Mouse (Mus musculus) neural tube, embryonic 12.5 days (tissue): ENCODE results near the gene Fam208b. TPM values are rescaled to one million over a fixed set of nuclear protein-coding genes. Genes with fewer than 3 reads are reported as not detected.
A peak's percentile ranks its signal among the peaks of the same experiment; 100 is the strongest.

Experiments used
- ATAC-seq: fragments of 200-750 bp; cut with Nextera tagmentation; 2 replicates; pipeline ENCODE4 v1.8.0; 2017; ENCODE audit warnings: low read depth, mild to moderate bottlenecking, moderate TSS enrichment, moderate library complexity; ENCODE audit not compliant: low FRiP score
- H3K27ac ChIP-seq: fragments of 300-500 bp; sonication (generic); 2 replicates; pipeline ENCODE4 v1.5.1; 2016
- H3K27me3 ChIP-seq: fragments of 300-500 bp; sonication (generic); replicated peaks from 2 replicates; pipeline ENCODE4 v1.6.1; 2016; ENCODE audit warnings: mild to moderate bottlenecking
- H3K36me3 ChIP-seq: fragments of 300-500 bp; sonication (generic); 2 replicates; pipeline ENCODE4 v1.6.1; 2016; ENCODE audit warnings: mild to moderate bottlenecking
- H3K4me1 ChIP-seq: fragments of 300-500 bp; sonication (generic); 2 replicates; pipeline ENCODE4 v1.6.1; 2016
- H3K4me2 ChIP-seq: fragments of 300-500 bp; sonication (generic); replicated peaks from 2 replicates; pipeline ENCODE4 v1.6.1; 2016; ENCODE audit warnings: mild to moderate bottlenecking
- H3K4me3 ChIP-seq: fragments of 300-500 bp; sonication (generic); 2 replicates; pipeline ENCODE4 v1.5.1; 2016
- H3K9ac ChIP-seq: fragments of 300-500 bp; sonication (generic); 2 replicates; pipeline ENCODE4 v1.6.1; 2016; ENCODE audit warnings: mild to moderate bottlenecking
- H3K9me3 ChIP-seq: fragments of 300-500 bp; sonication (generic); 2 replicates; pipeline ENCODE4 v1.6.1; 2016; ENCODE audit warnings: mild to moderate bottlenecking
- WGBS: fragments of 180-500 bp; shearing (Covaris S2); methylation state at CpG from one replicate; pipeline ENCODE4 v1.1.7; 2016; 5-methylcytosine and 5-hydroxymethylcytosine counted together
- polyA plus RNA-seq: library from polyadenylated mRNA; unstranded; fragments of >200 nt; fragmentation: Nextera tagmentation; extraction: Ambion mirVana; gene quantifications from 2 replicates; pipeline ENCODE4 v1.2.1, GENCODE M21; 2016

Gene Fam208b
- polyA plus RNA-seq: 19.5 and 19.8 TPM in 2 replicates

GRCm38 (mm10) chr13:3610795-3611438 is at the start of gene Fam208b:
Gene Fam208b (minus strand): TSS chr13:3611108.
- no peaks in the 10 kb centered on the region for H3K36me3 ChIP-seq
- WGBS: under 1% methylated on average over 58 of the region's 58 CpGs
- H3K9ac ChIP-seq: peak within 1 kb of the TSS; percentile 81
- no peaks in the 10 kb centered on the region for H3K4me1 ChIP-seq
- peak within 1 kb of the TSS; percentile 95 for H3K4me3 ChIP-seq
- H3K9me3 ChIP-seq: no peaks in the 10 kb centered on the region
- peak within 1 kb of the TSS; percentile 79 for H3K4me2 ChIP-seq
- no peaks in the 10 kb centered on the region for H3K27me3 ChIP-seq
- peak; percentile 99 for ATAC-seq
- peak within 1 kb of the TSS; percentile 80 for H3K27ac ChIP-seq

GRCm38 (mm10) chr13:3659163-3660160 is 48.6 kb upstream of the Fam208b start:
- H3K27ac ChIP-seq: no peak overlapping the region
- no peak for ATAC-seq
- no peak overlapping the region for H3K9ac ChIP-seq
- 78% methylated on average over 16 of the region's 16 CpGs for WGBS
- no peaks in the 10 kb centered on the region for H3K36me3 ChIP-seq
- H3K4me3 ChIP-seq: no peak overlapping the region
- no peaks in the 10 kb centered on the region for H3K4me1 ChIP-seq
- no peaks in the 10 kb centered on the region for H3K27me3 ChIP-seq
- H3K9me3 ChIP-seq: no peaks in the 10 kb centered on the region
- H3K4me2 ChIP-seq: no peak overlapping the region

GRCm38 (mm10) chr13:3654432-3654831 is 43.5 kb upstream of the Fam208b start:
- WGBS: 90% methylated on average over 2 of the region's 2 CpGs
- Histone ChIP-seq H3K9me3 (no peaks in the 10 kb centered on the region), H3K27me3 (no peaks in the 10 kb centered on the region), H3K27ac (no peak overlapping the region), H3K9ac (no peak overlapping the region), H3K4me2 (no peak overlapping the region), H3K36me3 (peaks cover 16% of the 10 kb centered on the region), H3K4me3 (no peak overlapping the region), H3K4me1 (no peaks in the 10 kb centered on the region)
- ATAC-seq: no peak

- Histone ChIP-seq H3K36me3 (peaks cover 30% of the 10 kb centered on the region), H3K4me1 (no peaks in the 10 kb centered on the region), H3K9ac (no peak overlapping the region), H3K4me2 (no peak overlapping the region), H3K4me3 (no peak overlapping the region), H3K27ac (no peak overlapping the region), H3K9me3 (no peaks in the 10 kb centered on the region), H3K27me3 (no peaks in the 10 kb centered on the region)
- WGBS: 91% methylated on average over 4 of the region's 4 CpGs
- ATAC-seq: no peak
These were observed 39.7 kb upstream of the Fam208b start for GRCm38 (mm10) chr13:3650569-3650968.

GRCm38 (mm10) chr13:3646566-3646965 is 35.7 kb upstream of the Fam208b start:
- no peak overlapping the region for H3K9ac ChIP-seq
- peaks cover 33% of the 10 kb centered on the region for H3K36me3 ChIP-seq
- H3K4me2 ChIP-seq: no peak overlapping the region
- H3K27ac ChIP-seq: no peak overlapping the region
- 91% methylated on average over 7 of the region's 7 CpGs for WGBS
- no peak overlapping the region for H3K4me3 ChIP-seq
- H3K27me3 ChIP-seq: no peaks in the 10 kb centered on the region
- ATAC-seq: no peak
- H3K9me3 ChIP-seq: no peaks in the 10 kb centered on the region
- no peaks in the 10 kb centered on the region for H3K4me1 ChIP-seq

- Histone ChIP-seq H3K9ac (no peak overlapping the region), H3K9me3 (no peaks in the 10 kb centered on the region), H3K36me3 (peaks cover 33% of the 10 kb centered on the region), H3K27ac (no peak overlapping the region), H3K4me3 (no peak overlapping the region), H3K27me3 (no peaks in the 10 kb centered on the region), H3K4me1 (no peaks in the 10 kb centered on the region), H3K4me2 (no peak overlapping the region)
- no peak for ATAC-seq
- 86% methylated on average over 3 of the region's 3 CpGs for WGBS
These were observed 35.0 kb upstream of the Fam208b start for GRCm38 (mm10) chr13:3645919-3646318.

GRCm38 (mm10) chr13:3644871-3645270 is 34.0 kb upstream of the Fam208b start:
- Histone ChIP-seq H3K27ac (no peak overlapping the region), H3K9ac (no peak overlapping the region), H3K4me3 (no peak overlapping the region), H3K36me3 (peaks cover 23% of the 10 kb centered on the region), H3K9me3 (no peaks in the 10 kb centered on the region), H3K27me3 (no peaks in the 10 kb centered on the region), H3K4me2 (no peak overlapping the region), H3K4me1 (no peaks in the 10 kb centered on the region)
- 92% methylated on average over 5 of the region's 5 CpGs for WGBS
- no peak for ATAC-seq

- Histone ChIP-seq H3K4me2 (no peak overlapping the region), H3K4me1 (no peaks in the 10 kb centered on the region), H3K4me3 (no peak overlapping the region), H3K9ac (no peak overlapping the region), H3K36me3 (peaks cover 22% of the 10 kb centered on the region), H3K27ac (no peak overlapping the region), H3K27me3 (no peaks in the 10 kb centered on the region), H3K9me3 (no peaks in the 10 kb centered on the region)
- no peak for ATAC-seq
- 79% methylated on average over 5 of the region's 5 CpGs for WGBS
These were observed 31.6 kb upstream of the Fam208b start for GRCm38 (mm10) chr13:3642538-3642937.

- no peaks in the 10 kb centered on the region for H3K27me3 ChIP-seq
- H3K36me3 ChIP-seq: peaks cover 22% of the 10 kb centered on the region
- H3K4me2 ChIP-seq: no peak overlapping the region
- no peak overlapping the region for H3K4me3 ChIP-seq
- no peaks in the 10 kb centered on the region for H3K9me3 ChIP-seq
- H3K4me1 ChIP-seq: no peaks in the 10 kb centered on the region
- H3K9ac ChIP-seq: no peak overlapping the region
- H3K27ac ChIP-seq: no peak overlapping the region
- whole genome bisulfite sequencing: 74% methylated on average over 9 of the region's 9 CpGs
- no peak for ATAC-seq
These were observed 31.1 kb upstream of the Fam208b start for GRCm38 (mm10) chr13:3642049-3642448.

- ATAC-seq: no peak
- Histone ChIP-seq H3K27me3 (no peaks in the 10 kb centered on the region), H3K27ac (no peak overlapping the region), H3K9ac (no peak overlapping the region), H3K4me1 (no peaks in the 10 kb centered on the region), H3K4me3 (no peak overlapping the region), H3K36me3 (no peaks in the 10 kb centered on the region), H3K9me3 (no peaks in the 10 kb centered on the region), H3K4me2 (no peak overlapping the region)
- 76% methylated on average over 11 of the region's 11 CpGs for WGBS
These were observed 25.9 kb upstream of the Fam208b start for GRCm38 (mm10) chr13:3636797-3637196.

GRCm38 (mm10) chr13:3635076-3635475 is 24.2 kb upstream of the Fam208b start:
- Histone ChIP-seq H3K4me2 (no peak overlapping the region), H3K36me3 (no peaks in the 10 kb centered on the region), H3K27me3 (no peaks in the 10 kb centered on the region), H3K27ac (no peak overlapping the region), H3K4me1 (no peaks in the 10 kb centered on the region), H3K4me3 (no peak overlapping the region), H3K9me3 (0 out of 2 replicates have a peak, but pooled peaks cover 6% of the 10 kb centered on the region), H3K9ac (no peak overlapping the region)
- no peak for ATAC-seq
- WGBS: 92% methylated on average over 3 of the region's 3 CpGs
